Mouse (Mus musculus) ES-E14 (cell line): Measurements from ENCODE around the gene Morf4l1. TPM values are rescaled to one million over a fixed set of nuclear protein-coding genes. Genes with fewer than 3 reads are reported as not detected.

Source experiments
- DNase-seq: peaks from one replicate; pipeline ENCODE4 v3.0.0-alpha.2; 2013; ENCODE audit warnings: low read depth, low spot score
- H3K27ac ChIP-seq: 2 replicates; pipeline ENCODE4 v1.5.1; 2012; ENCODE audit warnings: low read depth, mild to moderate bottlenecking, low read length, moderate library complexity, mixed read lengths; ENCODE audit not compliant: poor library complexity, insufficient read depth, severe bottlenecking
- H3K36me3 ChIP-seq: 2 replicates; pipeline ENCODE4 v1.6.1; 2012; ENCODE audit warnings: mild to moderate bottlenecking, low read length, moderate library complexity, mixed read lengths; ENCODE audit not compliant: control insufficient read depth, poor library complexity, insufficient read depth, severe bottlenecking
- H3K4me1 ChIP-seq, 2 experiments: fragments of 150-350 bp in 1 of 2; sonication (generic) in 1 of 2; 2 replicates each; pipeline ENCODE4 v1.6.1; 2012; ENCODE audit warnings: low read length in 2 of 2, mild to moderate bottlenecking in 1 of 2, mixed read lengths in 1 of 2; ENCODE audit not compliant: control insufficient read depth in 2 of 2, insufficient read depth in 2 of 2, poor library complexity in 1 of 2
- H3K4me3 ChIP-seq, 2 experiments: fragments of 150-350 bp in 1 of 2; sonication (generic) in 1 of 2; 2 replicates each; pipeline ENCODE4 v1.5.1; 2012; ENCODE audit warnings: low read length in 2 of 2, low read depth in 1 of 2, mild to moderate bottlenecking in 1 of 2, mixed read lengths in 1 of 2; ENCODE audit not compliant: insufficient read depth in 1 of 2, poor library complexity in 1 of 2, severe bottlenecking in 1 of 2
- H3K9ac ChIP-seq: 2 replicates; pipeline ENCODE4 v1.6.1; 2012; ENCODE audit warnings: low read depth, mild to moderate bottlenecking, low read length, mixed read lengths; ENCODE audit not compliant: poor library complexity, insufficient read depth, severe bottlenecking
- H3K9me3 ChIP-seq: fragments of 150-350 bp; sonication (generic); 2 replicates; pipeline ENCODE4 v1.6.1; 2012; ENCODE audit warnings: low read depth, mild to moderate bottlenecking, low read length; ENCODE audit not compliant: control insufficient read depth, insufficient read depth
- CHD2 ChIP-seq: IDR thresholded peaks from 2 replicates; pipeline ENCODE4 v1.6.1; 2014; ENCODE audit warnings: mild to moderate bottlenecking, low read depth, low read length, inconsistent platforms
- HCFC1 ChIP-seq: IDR thresholded peaks from 2 replicates; pipeline ENCODE4 v1.6.1; 2012; ENCODE audit warnings: low read length, inconsistent platforms, borderline replicate concordance; ENCODE audit not compliant: insufficient read depth
- MAFK ChIP-seq: IDR thresholded peaks from 2 replicates; pipeline ENCODE4 v1.6.1; 2014; ENCODE audit warnings: mild to moderate bottlenecking, low read depth, low read length, inconsistent platforms; ENCODE audit not compliant: insufficient read depth
- ZC3H11A ChIP-seq: IDR thresholded peaks from 2 replicates; pipeline ENCODE4 v1.6.1; 2012; ENCODE audit warnings: low read depth, mild to moderate bottlenecking, inconsistent platforms, low read length, borderline replicate concordance
- ZNF384 ChIP-seq: IDR thresholded peaks from 2 replicates; pipeline ENCODE4 v1.6.1; 2012; ENCODE audit warnings: low read depth, low read length, inconsistent platforms
- in situ Hi-C, 2 experiments: fragments of 600-800 bp; cut with MboI; formaldehyde crosslinking; loops; one replicate each; pipeline ENCODE4 v1.15.1; 2025; ENCODE audit warnings: low sequenced_read_pairs in 2 of 2, inconsistent platforms in 1 of 2; ENCODE audit not compliant: unreplicated experiment in 2 of 2
- total RNA-seq: library from RNA; depleted of rRNA; stranded (reverse); fragments of 300-350 nt; gene quantifications from 2 replicates; pipeline ENCODE4 v1.2.3, GENCODE M21; 2012

The Morf4l1 gene
- total RNA-seq, 1 experiment, result 201 TPM

GRCm38 (mm10) chr9:90055911-90056310 is 58.7 kb downstream of the Morf4l1 start:
- Histone ChIP-seq H3K9ac (no peak overlapping the region), H3K36me3 (no peaks in the 10 kb centered on the region), H3K27ac (no peak overlapping the region), H3K4me1 (no peaks in the 10 kb centered on the region; a peak in 1 of 4 replicates), H3K9me3 (no peaks in the 10 kb centered on the region), H3K4me3 (no peak overlapping the region)
- in situ Hi-C loops, result no loop called here
- no peak for TF ChIP-seq ZNF384
- no peak for TF ChIP-seq HCFC1
- TF ChIP-seq CHD2, result no peak
- TF ChIP-seq ZC3H11A, result no peak
- no peak for TF ChIP-seq MAFK
- DNase-seq, result no peak

GRCm38 (mm10) chr9:90055409-90055808 is 59.2 kb downstream of the Morf4l1 start:
- H3K27ac ChIP-seq, result no peak overlapping the region
- in situ Hi-C loops, result no loop called here
- TF ChIP-seq CHD2, result no peak
- H3K4me3 ChIP-seq, result no peak overlapping the region
- H3K4me1 ChIP-seq, result no peaks in the 10 kb centered on the region; a peak in 1 of 4 replicates
- no peak for DNase-seq
- H3K9me3 ChIP-seq, result no peaks in the 10 kb centered on the region
- H3K36me3 ChIP-seq, result no peaks in the 10 kb centered on the region
- H3K9ac ChIP-seq, result no peak overlapping the region

DNA sequence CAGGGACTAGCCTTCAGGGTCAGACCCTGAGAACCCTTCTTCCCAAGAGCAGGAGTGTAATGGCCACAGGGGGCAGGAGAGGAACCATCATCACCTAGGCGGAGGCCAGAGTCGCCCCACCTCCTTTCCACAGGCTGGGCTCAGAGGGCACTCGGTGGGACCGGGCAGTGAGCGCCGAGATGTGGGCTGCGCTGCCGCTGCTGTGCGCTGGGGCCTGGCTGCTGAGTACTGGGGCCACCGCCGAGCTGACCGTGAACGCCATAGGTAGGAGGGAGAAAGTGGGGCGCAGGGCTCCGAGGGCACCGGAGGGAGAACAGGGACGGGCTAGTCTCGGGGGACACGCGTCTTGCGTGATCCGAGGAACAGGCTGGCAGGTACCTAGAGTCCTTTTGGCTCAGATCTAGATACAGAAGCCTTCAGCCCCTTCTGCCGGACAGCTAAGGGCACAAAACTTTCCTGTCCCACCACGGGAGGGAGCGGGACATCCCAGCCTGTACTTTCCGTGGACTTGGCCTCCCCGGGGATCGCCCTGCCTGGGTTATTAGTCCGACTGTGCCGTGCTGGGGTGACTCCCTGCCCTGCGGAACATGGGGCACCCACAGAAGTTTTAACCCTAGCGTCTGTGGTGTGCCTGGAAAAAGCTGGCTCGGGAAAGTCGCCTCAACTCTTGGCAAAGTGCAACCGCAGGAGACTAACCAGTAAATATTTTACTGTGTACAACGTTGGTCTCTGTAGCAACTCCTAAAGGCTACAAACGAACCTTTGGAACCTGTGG is 60.0 kb downstream of the Morf4l1 start:
- Histone ChIP-seq H3K36me3 (no peaks in the 10 kb centered on the region), H3K27ac (no peak overlapping the region), H3K9ac (peak overlapping the region; percentile 38; the same call in 1 of the 2 replicates), H3K4me1 (no peaks in the 10 kb centered on the region; a peak in 1 of 4 replicates), H3K9me3 (no peaks in the 10 kb centered on the region), H3K4me3 (peak overlapping the region; percentile 61 to 65)
- TF ChIP-seq HCFC1 (no peak), ZNF384 (no peak)
- DNase-seq, result peak; percentile 24
- in situ Hi-C loops, result no loop called here

DNA sequence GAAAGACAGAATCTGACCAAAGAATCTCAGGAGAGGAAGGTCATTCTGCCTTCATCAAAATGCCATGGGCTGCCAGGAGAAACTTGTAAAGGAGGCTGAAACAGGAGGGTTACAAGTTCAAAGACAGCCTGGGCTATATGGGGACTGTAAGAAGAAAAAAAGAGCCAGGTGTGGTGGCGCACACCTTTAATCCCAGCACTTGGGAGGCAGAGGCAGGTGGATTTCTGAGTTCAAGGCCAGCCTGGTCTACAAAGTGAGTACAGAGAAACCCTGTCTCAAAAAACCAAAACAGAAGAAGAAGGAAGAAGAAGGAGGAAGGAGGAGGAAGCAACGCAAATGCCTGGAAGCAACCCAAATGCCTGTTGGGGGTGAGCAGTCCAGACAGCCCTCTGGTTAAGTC is 60.7 kb downstream of the Morf4l1 start, which contains the start of gene Ctsh:
Gene Ctsh, plus strand, starts transcription at position 301 of the 400 bp plus-strand sequence.
- in situ Hi-C loops, result no loop called here
- TF ChIP-seq HCFC1 (no peak), CHD2 (no peak), ZC3H11A (no peak), ZNF384 (no peak), MAFK (no peak)

DNA sequence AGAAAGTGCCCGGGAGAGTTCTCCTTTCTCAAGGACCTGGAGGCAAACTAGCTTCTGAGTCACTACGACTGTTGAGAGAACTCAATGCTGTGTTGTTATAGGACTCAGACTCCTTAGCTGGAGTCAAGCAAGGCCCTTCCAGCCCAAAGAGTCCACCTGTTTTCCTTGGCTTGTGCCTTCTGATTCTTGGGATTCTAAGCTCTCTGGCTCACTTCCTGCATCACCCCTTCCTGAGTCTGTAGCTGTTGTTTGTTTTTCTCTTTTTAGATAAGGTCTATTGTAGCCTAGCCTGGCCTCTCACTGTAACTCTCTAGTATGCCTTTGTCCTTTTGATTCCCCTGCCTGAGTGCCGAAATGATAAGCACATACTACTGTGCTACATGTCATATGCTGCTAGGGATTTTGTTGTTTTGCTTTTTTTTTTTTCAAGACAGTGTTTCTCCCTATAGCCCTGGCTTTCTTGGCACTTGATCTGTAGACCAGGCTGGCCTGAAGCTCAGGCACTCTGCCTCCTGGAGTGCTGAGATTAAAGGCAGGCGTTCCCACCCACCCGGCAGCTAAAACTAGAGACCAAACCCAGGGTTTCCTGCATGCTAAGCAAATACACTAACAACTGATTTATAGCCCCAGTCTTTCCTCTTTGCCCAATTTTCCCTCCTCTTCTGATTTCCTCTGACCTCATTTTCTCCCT is 66.5 kb downstream of the Morf4l1 start:
- Histone ChIP-seq H3K36me3 (no peaks in the 10 kb centered on the region), H3K4me1 (no peaks in the 10 kb centered on the region), H3K27ac (no peak overlapping the region), H3K9me3 (no peaks in the 10 kb centered on the region), H3K9ac (no peak overlapping the region), H3K4me3 (no peak overlapping the region)
- TF ChIP-seq CHD2, result no peak
- no peak for TF ChIP-seq ZC3H11A
- TF ChIP-seq HCFC1, result no peak
- TF ChIP-seq MAFK, result no peak
- no peak for TF ChIP-seq ZNF384
- DNase-seq, result no peak
- in situ Hi-C loops, result no loop called here

More for the DNA sequence above, 60.7 kb downstream of the Morf4l1 start, which contains the start of gene Ctsh:
- peak within 1 kb of the TSS; percentile 38; the same call in 1 of the 2 replicates for H3K9ac ChIP-seq
- H3K27ac ChIP-seq, result no peak within 1 kb of the TSS
- H3K4me1 ChIP-seq, result no peaks in the 10 kb centered on the region; a peak in 1 of 4 replicates
- H3K36me3 ChIP-seq, result no peaks in the 10 kb centered on the region
- peak within 1 kb of the TSS; percentile 61 to 65 for H3K4me3 ChIP-seq
- no peak for DNase-seq
- no peaks in the 10 kb centered on the region for H3K9me3 ChIP-seq
